Mouse (Mus musculus) spleen, adult 2 months (tissue): Measurements from ENCODE around the gene Smyd3. TPM values are rescaled to one million over a fixed set of nuclear protein-coding genes. Genes with fewer than 3 reads are reported as not detected.
"Not testable (repeated sequence)": the region's sequence is repeated elsewhere in the genome, so short reads cannot be mapped to it uniquely, and the experiment has no call there.

ENCODE experiments used
- DNase-seq, 2 experiments: peaks; one replicate each; pipeline versions ENCODE4 v3.0.0 to v3.0.0-alpha.2; 2012 to 2021; ENCODE audit warnings: low spot score in 2 of 2, low read depth in 1 of 2
- H3K27ac ChIP-seq: fragments of 200-500 bp; 2 replicates; pipeline ENCODE4 v1.5.1; 2012; ENCODE audit warnings: low read length, inconsistent platforms; ENCODE audit not compliant: insufficient read depth
- H3K27me3 ChIP-seq: fragments of 200-500 bp; 2 replicates; pipeline ENCODE4 v1.6.1; 2012; ENCODE audit warnings: mild to moderate bottlenecking, moderate library complexity, low read length, inconsistent platforms; ENCODE audit not compliant: control insufficient read depth, insufficient read depth
- H3K36me3 ChIP-seq: fragments of 200-500 bp; 2 replicates; pipeline ENCODE4 v1.6.1; 2012; ENCODE audit warnings: mild to moderate bottlenecking, low read length, inconsistent platforms; ENCODE audit not compliant: control insufficient read depth, insufficient read depth
- H3K4me1 ChIP-seq: fragments of 200-500 bp; 2 replicates; pipeline ENCODE4 v1.6.1; 2011; ENCODE audit warnings: inconsistent platforms; ENCODE audit not compliant: control insufficient read depth, insufficient read depth, insufficient read length
- H3K4me3 ChIP-seq: fragments of 200-500 bp; 2 replicates; pipeline ENCODE4 v1.5.1; 2011; ENCODE audit warnings: mild to moderate bottlenecking, inconsistent platforms; ENCODE audit not compliant: insufficient read depth, insufficient read length; ENCODE audit errors: extremely low read depth
- CTCF ChIP-seq: fragments of 200-500 bp; IDR thresholded peaks from 2 replicates; pipeline ENCODE4 v1.5.1; 2011; ENCODE audit warnings: mild to moderate bottlenecking, inconsistent platforms; ENCODE audit not compliant: insufficient read depth, insufficient read length, insufficient replicate concordance; ENCODE audit errors: extremely low read depth
- POLR2A ChIP-seq: fragments of 200-500 bp; IDR thresholded peaks from 2 replicates; pipeline ENCODE4 v1.6.1; 2011; ENCODE audit warnings: low read depth, low read length, inconsistent platforms
- WGBS: fragments of 180-500 bp; shearing (Covaris S2); methylation state at CpG from one replicate; pipeline ENCODE4 v1.1.7; 2018; 5-methylcytosine and 5-hydroxymethylcytosine counted together
- polyA plus RNA-seq: library from polyadenylated mRNA; depleted of rRNA; stranded (reverse); fragments of >200 nt; gene quantifications from 2 replicates; pipeline ENCODE4 v1.2.3, GENCODE M21; 2012

The Smyd3 gene
- polyA plus RNA-seq, 1 experiment, result 3.6 TPM

DNA sequence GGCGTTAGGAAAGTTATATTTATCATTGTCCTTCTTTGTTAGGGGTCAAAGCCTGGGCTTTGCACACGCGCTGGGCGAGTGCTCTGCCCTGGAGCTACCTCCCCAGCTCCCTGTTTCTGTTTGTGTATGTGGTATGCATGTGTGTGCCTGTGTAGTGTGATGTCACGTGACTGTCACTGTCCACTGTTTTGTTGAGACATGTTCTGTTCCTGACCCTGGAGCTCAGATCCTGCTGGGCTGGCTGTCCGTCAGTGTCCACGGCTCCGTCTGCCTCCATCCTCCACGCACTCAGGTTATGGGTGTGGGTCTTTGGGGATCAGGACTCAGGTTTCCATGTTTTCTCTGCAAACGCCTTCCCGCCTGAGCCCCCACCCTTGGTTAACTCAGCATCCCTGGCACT, 30.4 kb upstream of the Smyd3 start:
- H3K27me3 ChIP-seq, result no peaks in the 10 kb centered on the region
- H3K4me1 ChIP-seq, result no peaks in the 10 kb centered on the region; the same call in 1 of the 2 replicates
- 93% methylated on average over 11 of the region's 11 CpGs for WGBS
- no peak overlapping the region for H3K27ac ChIP-seq
- DNase-seq, result no peak
- no peak overlapping the region for H3K4me3 ChIP-seq
- no peak for TF ChIP-seq POLR2A
- no peaks in the 10 kb centered on the region for H3K36me3 ChIP-seq

- H3K27me3 ChIP-seq, result no peaks in the 10 kb centered on the region
- no peak for DNase-seq
- WGBS, result 26% methylated on average over 5 of the region's 5 CpGs
- H3K36me3 ChIP-seq, result no peaks in the 10 kb centered on the region
- no peaks in the 10 kb centered on the region; the same call in 1 of the 2 replicates for H3K4me1 ChIP-seq
- peak overlapping the region; percentile 85; the same call in 1 of the 2 replicates for H3K4me3 ChIP-seq
- no peak overlapping the region for H3K27ac ChIP-seq
- TF ChIP-seq CTCF (no peak), POLR2A (no peak)
Measured at GRCm38 (mm10) chr1:179547176-179547575, 29.3 kb upstream of the Smyd3 start.

- TF ChIP-seq CTCF, result no peak
- no peak for TF ChIP-seq POLR2A
- Histone ChIP-seq H3K4me1 (no peaks in the 10 kb centered on the region; the same call in 1 of the 2 replicates), H3K36me3 (no peaks in the 10 kb centered on the region), H3K27me3 (no peaks in the 10 kb centered on the region), H3K27ac (peak overlapping the region; percentile 88), H3K4me3 (peak overlapping the region; percentile 85)
- WGBS, result under 1% methylated on average over 44 of the region's 44 CpGs
- no peak for DNase-seq
Measured at GRCm38 (mm10) chr1:179546551-179546917, 28.7 kb upstream of the Smyd3 start.

GRCm38 (mm10) chr1:179545768-179546550, 28.1 kb upstream of the Smyd3 start, which contains the start of the genes Tfb2m and Cnst:
Tfb2m (minus strand) TSS chr1:179546267.
Cnst (plus strand) TSS chr1:179546370.
- not testable (repeated sequence) for H3K27me3 ChIP-seq, H3K4me1 ChIP-seq, H3K36me3 ChIP-seq
- peak within 1 kb of the TSS; percentile 85 for H3K4me3 ChIP-seq
- peak; percentile 95 to 97 for DNase-seq
- peak within 1 kb of the TSS; percentile 88 for H3K27ac ChIP-seq
- WGBS, result under 1% methylated on average over 69 of the region's 69 CpGs
- peak; percentile 5; the same call in 1 of the 2 replicates for TF ChIP-seq POLR2A

DNA sequence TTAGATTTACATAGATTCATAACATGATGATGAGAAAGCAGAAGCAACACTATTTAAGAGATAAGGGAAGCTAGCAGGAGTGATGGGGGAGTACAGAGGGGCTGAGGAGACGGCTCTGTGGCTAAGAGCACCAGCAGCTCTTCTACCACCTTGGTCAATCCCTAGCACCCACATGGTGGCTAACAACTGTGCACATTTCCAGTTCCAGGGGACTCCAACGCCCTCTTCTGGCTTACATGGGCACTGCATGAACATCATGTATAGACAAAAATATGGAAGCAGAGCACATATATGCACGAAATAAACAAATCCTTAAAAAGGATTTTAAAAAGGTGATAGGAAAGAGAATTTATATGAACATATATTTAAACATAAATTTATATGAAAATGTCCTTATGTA, 23.7 kb upstream of the Smyd3 start:
- no peak overlapping the region for H3K4me3 ChIP-seq
- no peaks in the 10 kb centered on the region; the same call in 1 of the 2 replicates for H3K4me1 ChIP-seq
- no peak for DNase-seq
- TF ChIP-seq CTCF (peak; percentile 2; the same call in 1 of the 2 replicates), POLR2A (no peak)
- H3K27ac ChIP-seq, result no peak overlapping the region
- H3K36me3 ChIP-seq, result peaks cover 17% of the 10 kb centered on the region
- H3K27me3 ChIP-seq, result no peaks in the 10 kb centered on the region
- WGBS, result 63% methylated on average over 3 of the region's 3 CpGs

- DNase-seq, result no peak
- TF ChIP-seq CTCF, result no peak
- no peak for TF ChIP-seq POLR2A
- H3K27me3 ChIP-seq, result no peaks in the 10 kb centered on the region
- peaks cover 22% of the 10 kb centered on the region for H3K36me3 ChIP-seq
- no peak overlapping the region for H3K4me3 ChIP-seq
- H3K4me1 ChIP-seq, result no peaks in the 10 kb centered on the region
- WGBS, result 96% methylated on average over 3 of the region's 3 CpGs
- no peak overlapping the region for H3K27ac ChIP-seq
Measured at GRCm38 (mm10) chr1:179539887-179540286, 22.0 kb upstream of the Smyd3 start.

- H3K4me1 ChIP-seq, result no peaks in the 10 kb centered on the region
- no peak for DNase-seq
- TF ChIP-seq CTCF (no peak), POLR2A (no peak)
- 93% methylated on average over 3 of the region's 3 CpGs for WGBS
- no peak overlapping the region for H3K4me3 ChIP-seq
- no peaks in the 10 kb centered on the region for H3K27me3 ChIP-seq
- H3K27ac ChIP-seq, result no peak overlapping the region
- H3K36me3 ChIP-seq, result peaks cover 22% of the 10 kb centered on the region
Measured at GRCm38 (mm10) chr1:179539054-179539453, 21.2 kb upstream of the Smyd3 start.
